Mouse (Mus musculus) liver, embryonic 18 days (tissue): ENCODE results near the gene Cbwd1. TPM values are rescaled to one million over a fixed set of nuclear protein-coding genes. Genes with fewer than 3 reads are reported as not detected.

Source experiments
- polyA plus RNA-seq: library from polyadenylated mRNA; depleted of rRNA; stranded (reverse); fragments of >200 nt; gene quantifications from 2 replicates; pipeline ENCODE4 v1.2.3, GENCODE M21; 2012; rRNA removed

The Cbwd1 gene
- 4.7 and 5.1 TPM in 2 replicates for polyA plus RNA-seq

GRCm38 (mm10) chr19:24961172-24961962 lies at the start of gene Cbwd1:
Gene Cbwd1, minus strand, starts transcription at chr19:24961610.

GRCm38 (mm10) chr19:24999201-24999886 lies 37.9 kb upstream of the Cbwd1 start, which contains the start of gene Dock8:
Gene Dock8, plus strand, starts transcription at chr19:24999534.

GRCm38 (mm10) chr19:24900581-24901220 lies 60.7 kb downstream of the Cbwd1 start, which contains the start of gene Foxd4:
Gene Foxd4, minus strand, starts transcription at chr19:24901197.

GRCm38 (mm10) chr19:24875129-24875870 lies 86.1 kb downstream of the Cbwd1 start, which contains the start of gene Gm10053:
Gene Gm10053, plus strand, starts transcription at chr19:24875686.

Other genes starting within 250 kb of the Cbwd1 start
- 0.16 and 0.22 TPM in 2 replicates for gene Pgm5, start 99.8 kb downstream of the Cbwd1 start, polyA plus RNA-seq
- 58.3 and 61.9 TPM in 2 replicates for gene Gm10053, start 85.9 kb downstream of the Cbwd1 start, polyA plus RNA-seq
- 0.05 and 0.06 TPM in 2 replicates for gene Foxd4, start 60.4 kb downstream of the Cbwd1 start, polyA plus RNA-seq
- 5.0 and 5.6 TPM in 2 replicates for gene Dock8, start 37.9 kb upstream of the Cbwd1 start, polyA plus RNA-seq